Mouse (Mus musculus): ENCODE data around the gene Syde2. TPM values are rescaled to one million over a fixed set of nuclear protein-coding genes. Genes with fewer than 3 reads are reported as not detected.

Syde2 gene
- total RNA-seq, 2 experiments from 2014 or later: 2.7 to 3.8 TPM

- intact Hi-C loops (cut with DNase I): no loop called here
- DNase-seq (ENCODE audit: low spot score in 2 of 2): no peak
Observed at GRCm38 (mm10) chr3:146004347-146005051, 16.8 kb downstream of the Syde2 start.

DNA sequence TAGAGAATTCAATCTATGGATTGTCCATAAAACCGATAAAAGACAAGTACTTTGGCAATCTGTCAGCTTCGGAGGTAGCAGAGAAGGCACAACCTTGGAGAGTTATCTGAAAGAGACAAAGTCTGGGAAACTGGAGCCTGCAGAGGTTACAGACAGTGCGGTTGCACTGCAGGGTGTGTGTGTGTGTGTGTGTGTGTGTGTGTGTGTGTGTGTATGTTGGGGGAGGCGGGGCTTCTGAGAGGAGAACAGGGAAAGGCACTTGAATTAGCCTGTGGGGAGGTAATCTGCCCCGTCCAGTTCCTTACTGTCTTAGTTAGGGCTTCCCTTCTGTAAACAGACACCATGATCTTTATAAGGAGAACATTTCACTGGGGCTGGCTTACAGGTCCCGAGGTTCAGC, 20.2 kb downstream of the Syde2 start:
- no peak for DNase-seq (ENCODE audit: low spot score in 2 of 2)
- intact Hi-C loops (cut with DNase I): no loop called here

DNA sequence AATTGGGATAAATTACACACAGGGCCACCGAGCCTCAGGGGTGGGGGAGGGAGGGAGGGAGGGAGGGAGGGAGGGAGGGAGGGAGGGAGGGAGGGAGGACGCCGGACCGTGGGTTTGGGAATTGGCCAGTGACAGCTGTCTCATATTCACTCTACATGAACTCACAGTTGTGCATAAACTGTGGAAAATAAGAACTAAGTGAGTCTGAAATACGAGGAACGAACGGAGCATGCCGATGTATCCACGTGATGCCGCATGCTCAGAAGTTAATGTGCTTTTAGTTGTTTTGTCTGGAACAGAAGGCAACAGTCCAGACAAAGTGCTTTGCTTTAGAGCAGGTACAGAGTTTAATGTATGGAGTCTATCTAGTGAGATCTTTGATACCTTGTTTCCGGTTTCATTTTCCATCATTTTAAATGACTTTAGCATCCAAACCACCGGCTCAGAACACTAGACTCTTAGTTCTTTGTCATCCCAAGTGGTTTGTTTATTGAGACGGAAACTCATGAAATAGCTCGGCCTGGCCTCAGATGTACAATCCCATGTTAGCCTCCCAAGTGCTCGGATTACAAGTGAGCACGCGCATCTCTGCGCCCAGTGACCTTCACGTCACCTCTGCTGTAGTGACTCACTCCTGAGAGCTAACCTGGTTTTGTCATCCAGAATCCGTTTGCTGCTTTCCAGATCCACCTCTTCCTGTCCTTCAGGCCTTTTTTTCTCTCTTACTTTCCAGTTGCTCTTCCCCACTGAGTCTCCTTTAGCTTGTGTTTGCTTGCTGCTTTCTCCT, 22.4 kb downstream of the Syde2 start:
- intact Hi-C loops (cut with DNase I): no loop called here
- no peak for DNase-seq (ENCODE audit: low spot score in 2 of 2)

- DNase-seq (ENCODE audit: low spot score in 2 of 2): no peak
- intact Hi-C loops (cut with DNase I): no loop called here
Observed at GRCm38 (mm10) chr3:146010751-146011150, 23.1 kb downstream of the Syde2 start.

- intact Hi-C loops (cut with DNase I): no loop called here
- no peak for DNase-seq (ENCODE audit: low spot score in 2 of 2)
Observed at GRCm38 (mm10) chr3:146011544-146012218, 24.0 kb downstream of the Syde2 start.

DNA sequence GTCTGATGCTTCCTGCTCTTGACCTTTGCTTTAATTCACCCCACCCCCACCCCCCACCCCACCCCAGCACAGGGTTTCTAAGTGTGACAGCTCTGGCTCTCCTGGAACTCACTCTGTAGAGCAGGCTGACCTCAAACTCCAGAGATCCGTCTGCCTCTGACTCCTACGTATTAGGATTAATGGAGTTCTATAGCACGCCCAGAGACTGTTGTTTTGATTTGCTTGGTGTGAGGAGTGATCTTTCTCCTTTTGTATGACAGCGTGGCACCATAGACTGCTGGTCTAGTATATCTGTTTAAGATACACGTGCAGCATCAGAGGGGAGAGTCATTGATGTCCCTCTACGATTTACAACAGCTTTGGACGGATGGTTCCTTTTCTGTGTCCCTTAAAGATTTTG, 25.8 kb downstream of the Syde2 start:
- no peak for DNase-seq (ENCODE audit: low spot score in 2 of 2)
- intact Hi-C loops (cut with DNase I): no loop called here

- intact Hi-C loops (cut with DNase I): no loop called here
- no peak for DNase-seq (ENCODE audit: low spot score in 2 of 2)
Observed at GRCm38 (mm10) chr3:146014321-146014720, 26.7 kb downstream of the Syde2 start.

GRCm38 (mm10) chr3:146016979-146017378, 29.3 kb downstream of the Syde2 start:
- intact Hi-C loops (cut with DNase I): no loop called here
- no peak for DNase-seq (ENCODE audit: low spot score in 2 of 2)

DNA sequence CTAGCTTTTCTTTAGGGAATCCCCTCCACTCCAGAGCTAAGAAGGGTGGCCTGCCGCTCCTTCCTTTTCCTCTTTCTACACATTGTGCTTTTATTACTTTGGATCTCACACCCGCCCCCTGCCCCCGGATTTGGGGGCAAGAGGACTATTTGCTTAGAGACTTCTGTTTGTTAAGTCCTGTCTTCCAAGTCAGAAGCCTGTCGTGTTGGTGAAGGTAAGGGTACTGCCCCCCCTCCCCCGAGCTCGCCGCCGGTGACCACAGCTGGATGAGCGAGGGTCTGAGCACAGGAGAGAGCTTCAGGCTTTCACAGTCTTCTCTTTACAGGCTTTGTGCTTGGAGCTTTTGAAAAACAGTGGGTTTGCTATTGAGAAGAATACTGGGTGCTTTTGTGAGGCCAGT, 29.9 kb downstream of the Syde2 start:
- DNase-seq (ENCODE audit: low spot score in 2 of 2): no peak
- intact Hi-C loops (cut with DNase I): no loop called here

DNA sequence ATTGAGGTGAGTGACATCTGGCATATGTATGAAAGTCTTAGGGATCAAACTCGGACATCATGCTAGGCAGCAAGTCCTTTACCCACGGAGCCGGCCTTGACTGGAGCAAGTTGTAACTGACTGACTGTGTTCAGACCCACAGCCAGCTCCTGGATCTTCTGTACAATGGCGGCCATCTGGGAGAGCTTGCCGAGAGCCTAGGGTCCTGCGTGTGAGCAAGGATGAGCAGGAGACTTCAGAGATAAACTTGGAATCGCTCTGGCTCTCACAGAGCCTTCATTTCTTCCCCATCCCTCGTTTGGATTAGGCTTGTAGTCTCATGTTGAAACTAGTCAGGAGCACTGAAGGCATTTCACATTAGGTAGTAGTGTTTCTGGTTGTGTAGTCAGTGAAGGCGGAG, 34.6 kb downstream of the Syde2 start:
- no peak for DNase-seq (ENCODE audit: low spot score in 2 of 2)

GRCm38 (mm10) chr3:146024746-146025145, 37.1 kb downstream of the Syde2 start:
- intact Hi-C loops (cut with DNase I): no loop called here
- no peak for DNase-seq (ENCODE audit: low spot score in 2 of 2)

More for the DNA sequence above, 34.6 kb downstream of the Syde2 start:
- intact Hi-C loops (cut with DNase I): no loop called here

- intact Hi-C loops (cut with DNase I): no loop called here
- no peak for DNase-seq (ENCODE audit: low spot score in 2 of 2)
Observed at GRCm38 (mm10) chr3:146025499-146025898, 37.8 kb downstream of the Syde2 start.

GRCm38 (mm10) chr3:146027116-146027515, 39.4 kb downstream of the Syde2 start:
- intact Hi-C loops (cut with DNase I): no loop called here
- DNase-seq (ENCODE audit: low spot score in 2 of 2): no peak

DNA sequence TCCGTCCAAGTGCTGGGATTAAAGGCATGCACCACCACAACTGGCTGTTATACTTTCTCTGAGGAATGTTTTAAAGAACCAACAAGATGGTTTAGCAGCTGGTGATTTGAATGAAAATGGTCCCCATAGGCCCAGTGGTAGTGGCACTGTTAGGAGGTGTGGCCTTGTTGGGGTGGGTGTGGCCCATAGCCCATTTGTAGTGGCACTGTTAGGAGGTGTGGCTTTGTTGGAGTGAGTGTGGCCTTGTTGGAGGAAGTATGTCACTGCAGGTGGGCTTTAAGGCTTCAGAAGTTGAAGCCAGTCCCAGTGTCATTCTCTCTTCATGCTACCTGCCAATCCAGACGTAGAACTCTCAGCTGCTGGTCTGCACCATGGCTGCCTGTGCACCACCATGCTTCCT, 40.7 kb downstream of the Syde2 start:
- no peak for DNase-seq (ENCODE audit: low spot score in 2 of 2)
- intact Hi-C loops (cut with DNase I): no loop called here

- intact Hi-C loops (cut with DNase I): no loop called here
- no peak for DNase-seq (ENCODE audit: low spot score in 2 of 2)
Observed at GRCm38 (mm10) chr3:146029234-146029633, 41.6 kb downstream of the Syde2 start.

DNA sequence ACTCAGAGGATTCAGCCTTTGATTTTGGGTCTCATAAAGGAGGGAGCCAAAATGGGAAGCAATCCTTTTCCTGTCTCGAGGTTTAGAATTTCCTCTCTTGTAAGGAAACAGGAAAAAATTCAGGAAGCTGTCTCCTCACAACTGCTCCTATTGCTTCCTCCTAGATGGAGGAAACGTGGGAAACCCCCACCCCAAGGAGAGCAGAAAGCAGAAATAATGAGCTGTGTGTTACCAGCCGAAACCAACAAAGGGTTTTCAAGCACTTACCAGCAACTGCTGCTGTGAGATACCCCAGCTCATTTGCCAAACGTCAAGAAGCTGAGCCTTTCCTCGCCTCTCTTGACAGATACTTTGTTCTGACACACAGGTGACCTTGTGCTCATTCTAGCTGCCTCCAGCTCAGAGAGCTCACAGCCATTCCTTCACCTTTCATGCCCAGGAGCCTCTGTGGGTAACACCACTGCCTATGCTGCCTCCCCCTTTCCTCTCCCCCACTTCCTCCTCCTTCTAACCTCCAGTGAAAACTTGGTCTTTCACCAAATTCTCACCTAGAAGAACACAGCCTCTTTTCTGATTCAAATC, 42.7 kb downstream of the Syde2 start:
- intact Hi-C loops (cut with DNase I): no loop called here

GRCm38 (mm10) chr3:146032976-146033375, 45.3 kb downstream of the Syde2 start:
- no peak for DNase-seq (ENCODE audit: low spot score in 2 of 2)
- intact Hi-C loops (cut with DNase I): no loop called here

More for the DNA sequence above, 42.7 kb downstream of the Syde2 start:
- DNase-seq (ENCODE audit: low spot score in 2 of 2): no peak

GRCm38 (mm10) chr3:146037906-146038305, 50.2 kb downstream of the Syde2 start:
- DNase-seq (ENCODE audit: low spot score in 2 of 2): no peak
- intact Hi-C loops (cut with DNase I): no loop called here

- intact Hi-C loops (cut with DNase I): no loop called here
- DNase-seq (ENCODE audit: low spot score in 2 of 2): no peak
Observed at GRCm38 (mm10) chr3:146039132-146039903, 51.6 kb downstream of the Syde2 start.

DNA sequence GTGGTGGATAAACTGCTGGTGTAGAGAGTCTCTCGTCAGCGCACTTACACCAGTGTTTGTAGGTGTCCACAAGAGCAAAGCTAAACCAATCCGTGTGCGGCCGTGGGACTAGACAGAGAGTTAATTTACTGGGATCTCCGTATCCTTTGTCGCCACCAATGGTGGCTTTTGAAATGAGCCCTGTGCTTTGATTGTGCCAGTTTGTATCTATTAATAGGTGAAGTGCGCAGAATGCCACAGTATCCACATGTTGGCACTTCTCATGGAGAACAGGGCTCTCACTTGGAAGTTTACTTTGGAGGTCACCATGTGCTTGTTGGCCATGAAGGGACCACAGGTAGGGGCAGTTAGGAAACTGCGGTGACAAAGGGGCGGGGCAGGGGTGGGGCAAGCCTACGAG, 53.7 kb downstream of the Syde2 start:
- intact Hi-C loops (cut with DNase I): no loop called here

More for the DNA sequence above, 53.7 kb downstream of the Syde2 start:
- no peak for DNase-seq (ENCODE audit: low spot score in 2 of 2)
